Mouse (Mus musculus) neural tube, embryonic 15.5 days (tissue): Measurements from ENCODE around the gene Slc13a1. TPM values are rescaled to one million over a fixed set of nuclear protein-coding genes. Genes with fewer than 3 reads are reported as not detected.

Source experiments
- ATAC-seq: fragments of 200-750 bp; cut with Nextera tagmentation; 2 replicates; pipeline ENCODE4 v1.8.0; 2017; ENCODE audit warnings: mild to moderate bottlenecking, moderate TSS enrichment, moderate library complexity; ENCODE audit not compliant: low FRiP score
- H3K27ac ChIP-seq: fragments of 300-500 bp; sonication (generic); replicated peaks from 2 replicates; pipeline ENCODE4 v1.5.1; 2015; ENCODE audit warnings: mild to moderate bottlenecking, inconsistent platforms
- H3K27me3 ChIP-seq: fragments of 300-500 bp; sonication (generic); replicated peaks from 2 replicates; pipeline ENCODE4 v1.6.1; 2015; ENCODE audit warnings: inconsistent platforms
- H3K36me3 ChIP-seq: fragments of 300-500 bp; sonication (generic); 2 replicates; pipeline ENCODE4 v1.6.1; 2015; ENCODE audit warnings: inconsistent platforms
- H3K4me1 ChIP-seq: fragments of 300-500 bp; sonication (generic); 2 replicates; pipeline ENCODE4 v1.6.1; 2015; ENCODE audit warnings: inconsistent platforms
- H3K4me2 ChIP-seq: fragments of 300-500 bp; sonication (generic); 2 replicates; pipeline ENCODE4 v1.6.1; 2015; ENCODE audit warnings: inconsistent platforms, mild to moderate bottlenecking, moderate library complexity
- H3K4me3 ChIP-seq: fragments of 300-500 bp; sonication (generic); replicated peaks from 2 replicates; pipeline ENCODE4 v1.5.1; 2015; ENCODE audit warnings: mild to moderate bottlenecking, inconsistent platforms
- H3K9ac ChIP-seq: fragments of 300-500 bp; sonication (generic); replicated peaks from 2 replicates; pipeline ENCODE4 v1.6.1; 2015; ENCODE audit warnings: mild to moderate bottlenecking, inconsistent platforms
- H3K9me3 ChIP-seq: fragments of 300-500 bp; sonication (generic); replicated peaks from 2 replicates; pipeline ENCODE4 v1.6.1; 2016; ENCODE audit warnings: inconsistent platforms
- WGBS: fragments of 180-500 bp; shearing (Covaris S2); methylation state at CpG from one replicate; pipeline ENCODE4 v1.1.7; 2015; ENCODE audit warnings: mixed read lengths; 5-methylcytosine and 5-hydroxymethylcytosine counted together
- microRNA-seq: library from miRNA; unstranded; fragments of <30 nt; microRNA quantifications from one replicate; pipeline ENCODE4, GENCODE M21; 2017
- polyA plus RNA-seq: library from polyadenylated mRNA; unstranded; fragments of >200 nt; fragmentation: Nextera tagmentation; extraction: Ambion mirVana; gene quantifications from 2 replicates; pipeline ENCODE4 v1.2.1, GENCODE M21; 2015

Gene Slc13a1
- polyA plus RNA-seq, 1 experiment from 2014 or later: 0.18 TPM

DNA sequence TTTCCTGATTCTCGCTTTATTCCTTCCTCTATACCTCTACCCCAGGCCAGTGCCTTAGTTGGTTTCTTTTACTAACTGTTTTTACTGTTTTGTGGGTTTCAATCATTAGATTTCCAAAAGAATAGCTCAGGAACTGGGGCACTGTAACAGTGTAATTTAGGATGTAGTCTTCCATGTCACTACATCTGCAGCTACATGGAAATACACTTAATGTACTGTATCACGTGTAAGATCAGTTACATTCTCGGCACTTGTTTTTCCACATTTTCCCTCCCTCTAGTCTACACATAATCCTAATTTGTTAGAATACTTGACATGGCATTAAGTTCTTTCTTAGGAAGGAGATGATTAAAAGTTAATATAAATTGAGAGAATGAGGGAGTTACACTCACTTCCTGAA lies 108.1 kb downstream of the Slc13a1 start:
- Histone ChIP-seq H3K36me3 (no peaks in the 10 kb centered on the region), H3K4me2 (no peak overlapping the region), H3K4me3 (no peak overlapping the region), H3K4me1 (no peaks in the 10 kb centered on the region), H3K9ac (no peak overlapping the region), H3K27me3 (no peaks in the 10 kb centered on the region), H3K9me3 (no peaks in the 10 kb centered on the region), H3K27ac (no peak overlapping the region)
- no peak for ATAC-seq
- 84% methylated on average over 3 of the region's 3 CpGs for WGBS

DNA sequence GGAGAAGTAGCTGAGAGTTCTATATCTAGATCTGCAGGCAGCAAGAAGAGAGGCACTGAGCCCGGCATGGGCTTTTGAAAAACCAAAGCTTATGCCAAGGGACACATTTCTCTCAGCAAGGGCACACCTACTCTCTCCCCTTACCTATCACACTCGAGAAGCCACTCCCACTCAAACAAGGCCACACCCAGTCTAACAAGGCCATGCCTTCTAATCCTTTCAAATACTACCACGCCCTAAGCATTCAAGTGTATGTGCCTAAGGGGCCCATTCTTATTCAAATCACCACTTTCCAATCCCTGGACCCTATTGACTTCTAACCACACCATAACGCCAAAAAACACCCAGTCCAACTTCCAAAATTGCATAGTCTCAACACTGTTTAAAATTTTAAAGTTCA lies 112.8 kb downstream of the Slc13a1 start:
- no peaks in the 10 kb centered on the region for H3K36me3 ChIP-seq
- no peaks in the 10 kb centered on the region for H3K9me3 ChIP-seq
- no peak overlapping the region for H3K9ac ChIP-seq
- H3K4me3 ChIP-seq: no peak overlapping the region
- H3K27ac ChIP-seq: no peak overlapping the region
- ATAC-seq: no peak
- no peaks in the 10 kb centered on the region for H3K4me1 ChIP-seq
- H3K27me3 ChIP-seq: no peaks in the 10 kb centered on the region
- 92% methylated on average over 4 of the region's 4 CpGs for WGBS
- no peak overlapping the region for H3K4me2 ChIP-seq

DNA sequence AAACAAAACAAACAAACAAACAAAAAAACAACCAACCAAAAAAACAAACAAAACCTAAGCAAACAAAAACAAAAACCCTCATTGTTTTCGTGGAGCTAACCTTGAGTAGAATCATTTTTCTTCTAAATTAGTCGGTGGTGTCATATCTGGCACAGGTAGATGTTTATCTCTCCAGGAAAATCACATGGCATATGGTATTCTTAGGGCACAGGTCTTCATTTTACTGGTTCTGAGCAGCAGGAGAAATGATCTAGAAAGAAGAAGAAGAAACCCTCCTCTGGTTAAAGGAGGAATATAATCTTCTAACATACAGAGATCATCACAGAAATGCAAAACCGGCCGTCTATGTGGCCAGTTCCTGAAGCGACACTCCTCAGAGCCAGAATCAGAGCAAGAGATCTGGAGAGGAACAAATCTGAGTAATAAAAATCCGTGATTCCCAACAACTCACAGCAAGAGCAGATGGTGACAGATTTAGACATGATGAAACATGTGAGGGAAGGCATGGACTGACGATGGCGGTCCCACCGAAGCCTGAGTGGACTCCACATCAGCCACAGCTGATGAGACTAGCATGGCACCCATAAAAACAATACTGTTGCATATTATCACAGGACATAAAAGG lies 113.7 kb downstream of the Slc13a1 start:
- no peak overlapping the region for H3K9ac ChIP-seq
- no peaks in the 10 kb centered on the region for H3K4me1 ChIP-seq
- H3K4me3 ChIP-seq: no peak overlapping the region
- H3K9me3 ChIP-seq: no peaks in the 10 kb centered on the region
- 92% methylated on average over 9 of the region's 9 CpGs for WGBS
- no peaks in the 10 kb centered on the region for H3K36me3 ChIP-seq
- no peak for ATAC-seq
- no peaks in the 10 kb centered on the region for H3K27me3 ChIP-seq
- H3K27ac ChIP-seq: no peak overlapping the region
- no peak overlapping the region for H3K4me2 ChIP-seq

DNA sequence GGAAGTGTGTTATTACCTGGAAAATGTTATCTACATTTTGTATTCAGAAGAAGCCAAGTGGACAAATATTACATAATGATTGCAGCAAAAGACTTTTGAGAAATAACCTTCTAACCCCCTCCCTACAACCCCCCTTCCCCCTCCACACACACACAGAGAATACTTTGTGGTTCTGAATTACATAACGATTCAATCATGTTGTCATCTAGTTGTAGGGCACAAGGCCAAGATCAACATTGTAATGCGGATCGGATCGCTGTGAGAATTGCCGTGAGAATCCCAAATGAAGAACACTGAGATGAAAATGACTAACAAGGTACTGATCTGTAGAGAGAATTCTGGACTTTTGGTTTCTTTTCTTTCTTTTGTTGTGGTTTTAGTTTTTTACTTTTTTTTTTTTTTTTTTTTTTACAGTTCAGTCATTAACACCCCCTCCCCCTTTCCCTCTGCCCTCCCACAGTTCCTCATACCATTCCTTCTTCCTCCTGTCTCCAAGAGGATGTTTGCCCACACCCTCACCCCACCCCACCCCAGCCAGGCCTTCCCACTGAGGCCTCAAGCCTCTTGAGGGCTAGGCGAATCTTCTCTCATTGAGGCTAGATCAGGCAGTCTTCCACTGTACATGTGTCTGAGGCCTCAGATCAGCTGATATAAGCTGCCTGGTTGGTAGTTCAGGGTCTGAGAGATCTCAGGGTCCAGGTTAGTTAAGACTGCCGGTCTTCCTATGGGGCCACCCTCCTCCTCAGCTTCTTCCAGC lies 120.7 kb downstream of the Slc13a1 start:
- no peaks in the 10 kb centered on the region for H3K27me3 ChIP-seq
- ATAC-seq: no peak
- no peak overlapping the region for H3K27ac ChIP-seq
- no peaks in the 10 kb centered on the region for H3K9me3 ChIP-seq
- H3K4me3 ChIP-seq: no peak overlapping the region
- no peaks in the 10 kb centered on the region for H3K36me3 ChIP-seq
- H3K9ac ChIP-seq: no peak overlapping the region
- H3K4me2 ChIP-seq: no peak overlapping the region
- WGBS: 59% methylated on average over 7 of the region's 7 CpGs
- H3K4me1 ChIP-seq: no peaks in the 10 kb centered on the region

DNA sequence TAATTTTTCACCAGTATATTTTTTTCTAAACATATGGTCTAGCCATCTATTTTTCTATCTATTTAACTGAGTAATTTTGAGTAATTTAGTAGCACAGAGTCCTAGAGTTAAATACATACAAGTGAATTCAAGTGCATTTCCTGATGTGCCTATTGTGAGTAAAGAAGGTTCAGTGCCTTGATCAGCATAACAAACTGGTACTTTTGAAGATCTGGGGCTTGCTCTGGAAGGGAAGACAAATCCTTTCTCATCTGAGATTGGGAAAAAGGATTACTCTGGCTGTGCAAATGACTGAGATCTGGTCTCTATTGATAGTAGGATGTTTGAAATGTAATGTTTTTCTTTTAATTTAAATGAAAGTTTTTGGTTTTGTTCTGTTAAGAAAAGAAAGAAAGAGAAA lies 124.4 kb downstream of the Slc13a1 start:
- ATAC-seq: no peak
- no peaks in the 10 kb centered on the region for H3K36me3 ChIP-seq
- H3K9ac ChIP-seq: no peak overlapping the region

More for the DNA sequence above, 124.4 kb downstream of the Slc13a1 start:
- Histone ChIP-seq H3K4me1 (no peaks in the 10 kb centered on the region), H3K27ac (no peak overlapping the region), H3K4me2 (no peak overlapping the region), H3K9me3 (no peaks in the 10 kb centered on the region), H3K27me3 (no peaks in the 10 kb centered on the region), H3K4me3 (no peak overlapping the region)

Small RNAs within 50 kb of the gene (microRNA-seq; reads per million reads assigned to microRNA genes)
- not detected for gene Gm26386

Other genes with a start within 250 kb of the Slc13a1 start
- gene Tas2r118, start 198.0 kb downstream of the Slc13a1 start, polyA plus RNA-seq: not detected in 2 replicates